In genomic region chr15:97337636-97338352, GRCm38 (mm10) we compare ENCODE assay signal across 9 mouse cellular contexts.
DNase-seq lines count a peak whose midpoint lies in the region; ATAC-seq and TF ChIP-seq lines count a peak whose summit lies in the region.
"Had no signal": no experiment of that assay in that cellular context is flagged by ENCODE, and none has a peak within 500 bp of the region (broad histone marks: within the 10 kb centered on the region; RNA-seq: fewer than 3 reads in every experiment).

No protein-coding gene starts in this region.

- no peak overlapping the region for H3K9ac ChIP-seq in lung, embryonic 16.5 days (ENCODE audit: low read length)

- H3K4me1 ChIP-seq in lung, embryonic 16.5 days (replicated peaks; ENCODE audit: control insufficient read depth, insufficient read depth, low read length): 0 out of 2 replicates have a peak, but pooled peaks cover 3% of the 10 kb centered on the region
- H3K4me1 ChIP-seq in lung, adult 2 months (ENCODE audit: control insufficient read depth, insufficient read depth, low read length): no peaks in the 10 kb centered on the region; the same call in 1 of the 2 replicates
- H3K4me1 ChIP-seq in forebrain, embryonic 10.5 days: peaks cover 17% of the 10 kb centered on the region

- 31% methylated on average over 14 of the region's 14 CpGs for WGBS in lung, embryonic 16.5 days
- 46% methylated on average over 14 of the region's 14 CpGs for WGBS in lung, adult 2 months
- 36% methylated on average over 14 of the region's 14 CpGs for WGBS in forebrain, embryonic 10.5 days

- no peaks in the 10 kb centered on the region for H3K36me3 ChIP-seq in lung, embryonic 16.5 days (ENCODE audit: control insufficient read depth, insufficient read depth, low read length)
- no peaks in the 10 kb centered on the region for H3K36me3 ChIP-seq in forebrain, embryonic 10.5 days (replicated peaks)
- H3K36me3 ChIP-seq in splenic B cell, adult 2 months (ENCODE audit: control insufficient read depth, insufficient read depth, low read length, poor library complexity, severe bottlenecking): peaks cover 3% of the 10 kb centered on the region; the same call in 1 of the 2 replicates

- no peak for DNase-seq in lung, adult 2 months
- DNase-seq in forebrain, embryonic 10.5 days (ENCODE audit: extremely low spot score, low spot score): peak; percentile 30
- DNase-seq in liver: peak; percentile 88
- DNase-seq in splenic B cell, adult 2 months (ENCODE audit: low read depth, low spot score): peak; percentile 64
- no peak for DNase-seq in adrenal gland, postnatal 14 days
- DNase-seq in Muller cell, postnatal 12 days (ENCODE audit: inconsistent ontology term): no peak
- no peak for DNase-seq in adrenal gland, adult 2 months

- no peak for TF ChIP-seq CTCF in lung, adult 2 months (IDR thresholded peaks at IDR 0.05; ENCODE audit: insufficient read depth, low read length)

- no peaks in the 10 kb centered on the region for H3K9me3 ChIP-seq in lung, embryonic 16.5 days (ENCODE audit: control insufficient read depth, low read length)
- peaks cover 27% of the 10 kb centered on the region for H3K9me3 ChIP-seq in forebrain, embryonic 10.5 days

- no peak for TF ChIP-seq POLR2A in lung, adult 2 months (IDR thresholded peaks at IDR 0.05; ENCODE audit: borderline replicate concordance, extremely low read depth, low read depth, low read length)

- no peak overlapping the region for H3K27ac ChIP-seq in lung, embryonic 16.5 days (ENCODE audit: low read length)
- H3K27ac ChIP-seq in forebrain, embryonic 10.5 days: peak overlapping the region; percentile 27; the same call in 1 of the 2 replicates

- H3K27me3 ChIP-seq in lung, embryonic 16.5 days (ENCODE audit: control insufficient read depth, insufficient read depth, low read depth, low read length): no peaks in the 10 kb centered on the region
- H3K27me3 ChIP-seq in forebrain, embryonic 10.5 days (ENCODE audit: poor library complexity, severe bottlenecking): no peaks in the 10 kb centered on the region
- H3K27me3 ChIP-seq in splenic B cell, adult 2 months (ENCODE audit: control insufficient read depth, insufficient read depth, low read length, poor library complexity, severe bottlenecking): no peaks in the 10 kb centered on the region

- peak; percentile 67; the same call in 1 of the 2 replicates for ATAC-seq in lung, embryonic 16.5 days (ENCODE audit: low read depth)

- peak overlapping the region; percentile 32 for H3K4me3 ChIP-seq in lung, embryonic 16.5 days (ENCODE audit: low read length)
- H3K4me3 ChIP-seq in lung, adult 2 months (replicated peaks; ENCODE audit: extremely low read depth, low read depth, low read length): no peak overlapping the region
- H3K4me3 ChIP-seq in forebrain, embryonic 10.5 days: peak overlapping the region; percentile 44
- H3K4me3 ChIP-seq: myocyte had no signal

- H3K4me2 ChIP-seq in lung, embryonic 16.5 days (ENCODE audit: low read depth, low read length): peak overlapping the region; percentile 46

Comparison
In these comparisons a context has a peak if more than half of its experiments do, and no peak if none do; other contexts are left out.
1. DNase-seq: peak in forebrain, embryonic 10.5 days (single experiment), liver (single experiment) and splenic B cell, adult 2 months (single experiment); none in lung, adult 2 months (single experiment), adrenal gland, postnatal 14 days (single experiment), Muller cell, postnatal 12 days (single experiment) and adrenal gland, adult 2 months (single experiment).